Mouse (Mus musculus): Measurements from ENCODE around the gene Tmem9. TPM values are rescaled to one million over a fixed set of nuclear protein-coding genes. Genes with fewer than 3 reads are reported as not detected.

The Tmem9 gene
- polyA plus RNA-seq, 1 experiment from 2014 or later, result 161 TPM

DNA sequence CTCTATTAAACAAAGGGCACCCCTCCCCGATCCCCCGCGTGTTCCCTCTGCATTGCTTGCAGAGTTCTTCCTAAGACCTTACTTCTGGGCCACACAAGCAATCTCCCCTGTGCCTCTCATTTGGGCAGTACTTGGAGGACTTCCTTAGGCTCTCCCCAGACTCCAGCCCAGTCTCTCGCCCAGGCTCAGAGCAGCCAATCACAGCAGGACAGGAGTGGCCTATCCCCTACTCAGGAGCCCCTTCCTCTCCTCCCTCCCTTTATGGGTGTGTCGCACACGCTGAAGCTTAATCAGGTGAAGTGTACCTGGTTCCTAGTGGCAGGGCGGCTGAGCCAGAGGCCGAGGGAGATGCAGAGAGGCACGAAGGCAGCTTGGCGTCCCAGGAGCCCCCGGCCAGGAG lies 32.5 kb downstream of the Tmem9 start:
- WGBS, result 19% methylated on average over 11 of the region's 11 CpGs
- no peak for DNase-seq (ENCODE audit: low spot score)
- H3K9me3 ChIP-seq, result no peaks in the 10 kb centered on the region
- no peak overlapping the region for H3K4me3 ChIP-seq
- H3K36me3 ChIP-seq, result peaks cover 5% of the 10 kb centered on the region
- peaks cover 28% of the 10 kb centered on the region for H3K27me3 ChIP-seq (ENCODE audit: insufficient read depth, poor library complexity, severe bottlenecking)
- peaks cover 12% of the 10 kb centered on the region for H3K4me1 ChIP-seq (replicated peaks)
- H3K27ac ChIP-seq, result peak overlapping the region; percentile 16; the same call in 1 of the 2 replicates

DNA sequence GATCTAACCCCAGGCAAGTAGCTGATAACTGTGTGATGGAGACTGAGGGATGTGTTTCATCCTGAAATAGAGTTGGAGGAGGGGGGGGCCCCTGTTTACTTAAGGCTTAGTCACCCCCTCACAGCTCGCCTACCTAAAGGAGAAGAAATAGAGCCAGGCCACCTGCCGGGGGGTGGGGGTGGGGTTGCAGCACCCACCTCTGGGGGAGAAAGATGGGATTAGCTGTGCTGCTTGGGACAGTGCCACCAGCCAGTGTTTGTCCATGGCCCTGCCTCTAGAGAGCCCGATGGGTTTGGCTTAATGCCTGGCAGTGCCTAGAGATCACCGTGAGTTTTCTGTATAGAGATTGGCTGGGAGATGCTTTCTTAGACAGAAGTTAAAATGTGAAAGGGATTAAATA lies 32.9 kb downstream of the Tmem9 start:
- 29% methylated on average over 4 of the region's 4 CpGs for WGBS
- Histone ChIP-seq H3K27me3 (ENCODE audit: insufficient read depth, poor library complexity, severe bottlenecking) (peaks cover 28% of the 10 kb centered on the region), H3K36me3 (peaks cover under 1% of the 10 kb centered on the region; the same call in 1 of the 2 replicates), H3K4me1 (replicated peaks) (peaks cover 12% of the 10 kb centered on the region), H3K27ac (no peak overlapping the region), H3K4me3 (no peak overlapping the region), H3K9me3 (no peaks in the 10 kb centered on the region)
- DNase-seq (ENCODE audit: low spot score), result no peak

GRCm38 (mm10) chr1:136045774-136046173 lies 37.8 kb downstream of the Tmem9 start:
- WGBS, result 17% methylated on average over 4 of the region's 4 CpGs
- Histone ChIP-seq H3K4me3 (no peak overlapping the region), H3K36me3 (no peaks in the 10 kb centered on the region), H3K4me1 (replicated peaks) (peaks cover 11% of the 10 kb centered on the region), H3K27ac (no peak overlapping the region), H3K9me3 (no peaks in the 10 kb centered on the region), H3K27me3 (ENCODE audit: insufficient read depth, poor library complexity, severe bottlenecking) (peaks cover 46% of the 10 kb centered on the region)
- DNase-seq (ENCODE audit: low spot score), result peak; percentile 61

DNA sequence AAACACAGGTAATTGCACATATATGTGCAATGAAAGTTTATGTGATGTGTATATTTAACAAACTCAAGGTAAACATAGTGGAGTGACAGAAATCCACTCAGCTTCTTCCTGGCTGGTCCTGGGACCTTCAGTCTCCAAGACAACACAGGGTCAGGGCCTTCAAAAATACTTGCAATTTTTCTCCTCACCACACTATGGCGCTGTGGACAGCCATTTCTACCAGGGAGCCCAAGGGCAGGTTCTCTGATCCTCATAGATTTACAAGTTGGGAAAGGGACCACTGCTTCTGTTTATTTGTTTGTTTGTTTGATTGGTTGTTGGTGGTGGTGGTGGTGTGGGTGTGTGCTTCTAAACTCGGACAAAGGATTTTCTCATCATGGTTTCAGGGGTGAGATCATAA lies 39.5 kb downstream of the Tmem9 start:
- Histone ChIP-seq H3K36me3 (no peaks in the 10 kb centered on the region), H3K27me3 (ENCODE audit: insufficient read depth, poor library complexity, severe bottlenecking) (peaks cover 49% of the 10 kb centered on the region), H3K4me1 (replicated peaks) (peaks cover 23% of the 10 kb centered on the region), H3K4me3 (no peak overlapping the region), H3K9me3 (no peaks in the 10 kb centered on the region), H3K27ac (no peak overlapping the region)
- peak; percentile 40 for DNase-seq (ENCODE audit: low spot score)
- WGBS, result 2% methylated on average over 2 of the region's 2 CpGs

- H3K9me3 ChIP-seq, result no peaks in the 10 kb centered on the region
- peaks cover 27% of the 10 kb centered on the region for H3K4me1 ChIP-seq (replicated peaks)
- DNase-seq (ENCODE audit: low spot score), result no peak
- peaks cover 53% of the 10 kb centered on the region for H3K27me3 ChIP-seq (ENCODE audit: insufficient read depth, poor library complexity, severe bottlenecking)
- WGBS, result 74% methylated on average over 9 of the region's 9 CpGs
- H3K4me3 ChIP-seq, result no peak overlapping the region
- no peaks in the 10 kb centered on the region for H3K36me3 ChIP-seq
- no peak overlapping the region for H3K27ac ChIP-seq
Measured at GRCm38 (mm10) chr1:136047894-136048293, 39.9 kb downstream of the Tmem9 start.

DNA sequence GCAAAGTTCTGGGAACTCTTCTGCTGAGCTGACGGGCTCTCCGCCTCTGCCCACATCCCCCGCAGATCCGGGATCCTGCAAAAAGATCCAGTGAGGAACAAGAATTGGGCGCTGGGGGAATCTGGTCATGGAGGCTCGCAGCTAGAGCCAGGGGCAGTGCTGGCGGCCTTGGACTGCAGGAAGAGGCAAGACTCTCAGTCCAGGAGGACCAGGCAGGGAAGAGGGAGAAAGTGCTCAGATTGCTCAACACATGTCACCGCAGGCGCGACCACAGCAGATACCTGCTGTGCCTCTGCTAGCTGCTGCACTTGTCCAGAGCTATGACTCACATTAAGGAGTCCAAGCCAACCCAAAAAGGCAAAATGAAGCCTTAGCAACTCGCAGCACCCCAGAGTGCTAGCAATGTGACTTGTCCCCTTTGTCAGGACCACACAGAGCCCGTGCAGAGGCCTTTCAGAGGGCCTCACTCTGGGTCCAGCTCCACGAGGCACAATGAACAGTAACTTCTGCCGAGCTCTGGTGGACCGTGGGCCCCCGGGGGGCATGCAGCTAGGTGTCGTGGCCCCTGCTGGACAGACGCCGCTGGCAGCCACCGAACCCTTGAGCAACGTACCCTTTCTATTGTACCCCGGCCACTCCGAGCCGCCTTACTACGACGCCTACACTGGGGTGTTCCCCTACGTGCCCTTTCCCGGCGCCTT lies 42.5 kb downstream of the Tmem9 start, which contains the start of gene Ascl5:
Ascl5 (plus strand) TSS at position 493 of the 701 bp plus-strand sequence.
- H3K9me3 ChIP-seq, result no peaks in the 10 kb centered on the region
- peak; percentile 17 for DNase-seq (ENCODE audit: low spot score)
- peak within 1 kb of the TSS; percentile 49 for H3K4me3 ChIP-seq
- peak within 1 kb of the TSS; percentile 56; the same call in 1 of the 2 replicates for H3K27ac ChIP-seq
- WGBS, result 18% methylated on average over 29 of the region's 29 CpGs
- H3K27me3 ChIP-seq (ENCODE audit: insufficient read depth, poor library complexity, severe bottlenecking), result peaks cover 73% of the 10 kb centered on the region
- peaks cover 28% of the 10 kb centered on the region for H3K4me1 ChIP-seq (replicated peaks)
- H3K36me3 ChIP-seq, result no peaks in the 10 kb centered on the region

DNA sequence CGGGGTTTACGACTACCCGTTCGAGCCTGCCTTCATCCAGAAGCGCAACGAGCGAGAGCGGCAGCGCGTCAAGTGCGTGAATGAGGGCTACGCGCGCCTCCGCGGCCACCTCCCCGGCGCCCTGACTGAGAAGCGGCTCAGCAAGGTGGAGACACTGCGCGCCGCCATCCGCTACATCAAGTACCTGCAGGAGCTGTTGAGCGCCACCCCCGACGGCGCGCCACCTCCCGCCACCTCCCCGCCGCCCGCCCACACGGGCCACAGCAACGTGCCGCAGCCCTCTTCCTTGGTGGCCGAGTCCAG lies 43.0 kb downstream of the Tmem9 start:
- H3K36me3 ChIP-seq, result no peaks in the 10 kb centered on the region
- peaks cover 33% of the 10 kb centered on the region for H3K4me1 ChIP-seq (replicated peaks)
- H3K27me3 ChIP-seq (ENCODE audit: insufficient read depth, poor library complexity, severe bottlenecking), result peaks cover 73% of the 10 kb centered on the region
- H3K4me3 ChIP-seq, result peak overlapping the region; percentile 49
- 2% methylated on average over 36 of the region's 36 CpGs for WGBS
- H3K9me3 ChIP-seq, result no peaks in the 10 kb centered on the region
- H3K27ac ChIP-seq, result peak overlapping the region; percentile 56; the same call in 1 of the 2 replicates
- DNase-seq (ENCODE audit: low spot score), result peak; percentile 35

- peak overlapping the region; percentile 49 for H3K4me3 ChIP-seq
- no peaks in the 10 kb centered on the region for H3K9me3 ChIP-seq
- peaks cover 73% of the 10 kb centered on the region for H3K27me3 ChIP-seq (ENCODE audit: insufficient read depth, poor library complexity, severe bottlenecking)
- 0% methylated on average over 6 of the region's 6 CpGs for WGBS
- 0 out of 2 replicates have a peak overlapping the region, but pooled peaks have one; percentile 56 for H3K27ac ChIP-seq
- peak; percentile 80 for DNase-seq (ENCODE audit: low spot score)
- no peaks in the 10 kb centered on the region for H3K36me3 ChIP-seq
- peaks cover 38% of the 10 kb centered on the region for H3K4me1 ChIP-seq (replicated peaks)
Measured at GRCm38 (mm10) chr1:136051465-136051864, 43.5 kb downstream of the Tmem9 start.

DNA sequence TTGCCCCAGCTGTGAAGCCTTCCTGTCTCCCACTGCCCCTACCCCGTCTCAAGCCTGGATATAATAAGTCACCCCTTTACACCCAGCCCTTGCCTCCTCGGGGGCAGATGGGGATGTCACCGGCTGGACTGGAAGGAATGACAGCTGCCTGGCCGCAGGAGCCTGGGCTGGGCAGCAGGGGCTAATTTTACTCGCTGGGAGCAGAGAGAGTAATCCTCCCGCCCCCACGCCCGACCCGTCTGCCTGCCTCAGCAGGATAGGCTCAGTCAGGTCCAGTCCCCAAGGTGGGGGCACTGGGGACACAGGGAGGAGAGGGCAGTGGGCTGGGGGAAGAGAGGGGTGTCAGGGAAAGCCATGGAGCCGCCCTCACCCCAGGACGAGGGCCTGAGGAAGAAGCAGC lies 44.6 kb downstream of the Tmem9 start, which contains the start of gene Cacna1s:
Cacna1s (plus strand) TSS at position 204 of the 400 bp plus-strand sequence.
- Histone ChIP-seq H3K36me3 (no peaks in the 10 kb centered on the region), H3K27ac (0 out of 2 replicates have a peak within 1 kb of the TSS, but pooled peaks have one; percentile 2), H3K4me1 (replicated peaks) (peaks cover 47% of the 10 kb centered on the region), H3K4me3 (no peak within 1 kb of the TSS; the same call in 1 of the 2 replicates), H3K27me3 (ENCODE audit: insufficient read depth, poor library complexity, severe bottlenecking) (peaks cover 68% of the 10 kb centered on the region), H3K9me3 (no peaks in the 10 kb centered on the region)
- no peak for DNase-seq (ENCODE audit: low spot score)
- WGBS, result 27% methylated on average over 11 of the region's 11 CpGs

DNA sequence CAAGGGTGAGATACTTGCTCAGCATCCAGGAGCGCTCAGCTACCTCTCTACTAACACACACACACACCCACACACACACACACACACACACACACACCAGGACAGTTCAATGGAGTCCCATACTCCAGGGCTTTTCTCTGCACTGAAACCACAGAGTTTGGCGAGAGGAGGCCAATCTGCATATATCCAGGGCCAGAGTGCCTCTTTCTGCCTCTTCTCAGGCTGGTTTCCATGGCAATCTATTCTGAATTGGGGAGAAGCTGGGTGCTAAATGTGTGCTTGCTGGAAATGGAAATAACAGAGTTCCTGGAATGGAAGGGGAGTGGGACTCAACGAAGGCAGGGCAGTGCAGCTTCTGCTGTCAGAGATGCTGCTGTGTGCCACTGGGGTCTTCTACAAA lies 47.8 kb downstream of the Tmem9 start:
- Histone ChIP-seq H3K4me1 (replicated peaks) (peaks cover 44% of the 10 kb centered on the region), H3K9me3 (no peaks in the 10 kb centered on the region), H3K27ac (no peak overlapping the region), H3K27me3 (ENCODE audit: insufficient read depth, poor library complexity, severe bottlenecking) (peaks cover 41% of the 10 kb centered on the region), H3K36me3 (no peaks in the 10 kb centered on the region), H3K4me3 (no peak overlapping the region)
- DNase-seq (ENCODE audit: low spot score), result peak; percentile 5
- 48% methylated on average over 3 of the region's 3 CpGs for WGBS

- Histone ChIP-seq H3K36me3 (no peaks in the 10 kb centered on the region), H3K27ac (no peak overlapping the region), H3K4me1 (replicated peaks) (peaks cover 40% of the 10 kb centered on the region), H3K27me3 (ENCODE audit: insufficient read depth, poor library complexity, severe bottlenecking) (peaks cover 14% of the 10 kb centered on the region), H3K4me3 (no peak overlapping the region), H3K9me3 (no peaks in the 10 kb centered on the region)
- DNase-seq (ENCODE audit: low spot score), result no peak
- WGBS, result 50% methylated on average over 3 of the region's 3 CpGs
Measured at GRCm38 (mm10) chr1:136058594-136058993, 50.6 kb downstream of the Tmem9 start.

- Histone ChIP-seq H3K27me3 (ENCODE audit: insufficient read depth, poor library complexity, severe bottlenecking) (peaks cover 13% of the 10 kb centered on the region; the same call in 1 of the 2 replicates), H3K4me1 (replicated peaks) (peaks cover 32% of the 10 kb centered on the region), H3K36me3 (no peaks in the 10 kb centered on the region), H3K4me3 (no peak overlapping the region), H3K9me3 (no peaks in the 10 kb centered on the region), H3K27ac (0 out of 2 replicates have a peak overlapping the region, but pooled peaks have one; percentile 40)
- no peak for DNase-seq (ENCODE audit: low spot score)
- 58% methylated on average over 9 of the region's 9 CpGs for WGBS
Measured at GRCm38 (mm10) chr1:136061041-136061789, 53.3 kb downstream of the Tmem9 start.

DNA sequence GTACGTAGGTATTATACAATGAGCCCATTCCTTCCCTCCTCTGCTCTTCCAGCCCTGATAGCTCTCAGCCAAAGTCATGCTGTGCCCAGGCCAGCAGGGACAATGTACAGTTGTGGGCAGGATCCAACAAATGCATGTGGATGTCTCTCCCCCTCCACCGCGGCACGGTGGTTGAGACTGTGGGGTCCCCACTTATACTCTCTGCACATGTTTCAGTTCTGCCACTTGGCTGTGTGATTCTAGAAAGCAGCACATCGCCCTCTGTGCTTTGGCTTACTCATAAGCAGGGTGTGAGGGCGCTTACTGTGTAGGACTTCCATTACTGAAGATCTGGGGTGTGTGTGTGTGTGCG lies 53.8 kb downstream of the Tmem9 start:
- H3K27ac ChIP-seq, result 0 out of 2 replicates have a peak overlapping the region, but pooled peaks have one; percentile 40
- DNase-seq (ENCODE audit: low spot score), result no peak
- H3K36me3 ChIP-seq, result no peaks in the 10 kb centered on the region
- no peak overlapping the region for H3K4me3 ChIP-seq
- 85% methylated on average over 7 of the region's 7 CpGs for WGBS
- H3K4me1 ChIP-seq (replicated peaks), result peaks cover 28% of the 10 kb centered on the region
- 0 out of 2 replicates have a peak, but pooled peaks cover 13% of the 10 kb centered on the region for H3K27me3 ChIP-seq (ENCODE audit: insufficient read depth, poor library complexity, severe bottlenecking)
- no peaks in the 10 kb centered on the region for H3K9me3 ChIP-seq

Data from hindbrain, embryonic 10.5 days (tissue).